Mouse (Mus musculus) megakaryocyte, embryonic 14.5 days (primary cell): ENCODE results near the gene Acaa1b.

ENCODE experiments used
- FLI1 ChIP-seq: IDR thresholded peaks from 2 replicates; pipeline ENCODE4 v1.6.1; 2012; ENCODE audit warnings: low read length, inconsistent platforms, mixed read lengths
- GATA1 ChIP-seq: IDR thresholded peaks from 3 replicates; pipeline ENCODE4 v1.6.1; 2012; ENCODE audit warnings: mixed read lengths, low read length, inconsistent platforms, borderline replicate concordance

DNA sequence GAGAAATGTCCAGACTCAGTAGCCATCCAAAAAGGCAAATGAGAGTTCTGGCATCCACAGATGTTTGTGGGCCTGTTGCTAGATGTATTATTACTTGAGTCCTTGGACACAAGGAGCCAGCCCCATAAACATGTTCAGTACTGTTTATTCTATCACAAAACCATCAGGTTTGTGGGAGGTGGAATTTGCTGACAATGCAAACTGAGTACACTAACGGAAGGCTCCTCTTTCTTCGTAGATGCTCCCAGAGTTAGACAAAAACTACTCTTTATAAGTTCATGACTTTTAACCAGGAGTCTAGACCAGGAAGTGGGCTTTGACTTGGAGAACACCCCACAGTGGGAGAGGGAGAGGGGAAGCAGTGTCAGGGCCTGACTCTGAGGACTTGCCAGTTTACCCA lies 10.7 kb upstream of the Acaa1b start:
- no peak for TF ChIP-seq GATA1
- TF ChIP-seq FLI1, result no peak
